Mouse (Mus musculus) heart, postnatal 25 days (tissue): ENCODE data around the gene Rftn1. TPM values are rescaled to one million over a fixed set of nuclear protein-coding genes. Genes with fewer than 3 reads are reported as not detected.
"Not testable (repeated sequence)": the region's sequence is repeated elsewhere in the genome, so short reads cannot be mapped to it uniquely, and the experiment has no call there.

Source experiments
- DNase-seq: peaks from one replicate; pipeline ENCODE4 v3.0.0; 2022; ENCODE audit warnings: low spot score
- intact Hi-C: fragments of 180-260 bp; cut with DNase I; formaldehyde crosslinking; loops from one replicate; pipeline ENCODE4 v1.15.1; 2025
- total RNA-seq, 2 experiments: library from RNA; stranded (reverse); gene quantifications; 2 replicates each; pipeline ENCODE4 v1.2.3; 2021

Gene Rftn1
- total RNA-seq = 10 to 100 TPM; 50.3 to 51.5 TPM

DNA sequence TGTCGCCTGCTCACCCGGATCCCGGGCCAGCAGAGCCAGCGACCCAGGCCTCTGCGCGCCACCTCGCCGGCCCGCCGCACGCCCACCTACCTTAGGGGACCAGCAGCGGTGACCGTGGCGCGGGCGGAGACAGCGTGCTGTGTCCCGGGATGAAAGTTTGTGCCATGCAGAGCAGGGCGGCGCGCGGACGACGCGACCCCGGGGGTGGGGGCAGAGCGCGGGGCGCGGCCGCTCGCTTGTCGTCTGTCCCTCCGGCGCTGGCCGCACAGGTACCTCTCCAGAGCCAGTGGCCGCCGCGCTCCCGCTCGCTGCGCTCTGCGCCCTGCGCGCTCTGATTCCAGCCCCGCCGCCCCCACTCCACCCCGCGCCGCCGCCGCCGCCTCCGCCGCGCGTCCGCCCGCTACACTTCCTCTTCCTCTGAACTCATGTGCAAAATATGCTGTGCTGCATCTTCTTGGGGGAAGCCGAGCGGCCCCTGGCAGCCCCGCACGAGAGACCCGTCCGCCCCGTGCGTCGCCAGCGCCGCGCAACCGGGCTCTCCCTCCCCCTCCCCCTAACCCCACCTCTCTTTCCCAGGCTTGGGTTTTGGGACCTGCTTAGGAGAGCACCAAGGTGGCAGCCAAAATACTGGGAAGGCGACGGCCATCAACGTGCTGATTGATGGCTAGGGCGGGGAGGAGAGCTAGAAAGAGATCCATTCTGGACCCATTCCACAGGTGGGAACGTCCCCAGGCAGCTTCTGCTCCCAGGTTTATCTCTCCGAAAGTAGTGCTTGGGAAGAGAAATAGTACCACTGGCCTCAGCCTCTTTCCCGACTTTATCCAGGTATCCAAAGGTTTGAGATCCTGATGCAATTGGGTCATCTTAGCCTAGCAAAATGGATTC, at the start of gene Rftn1:
TSS of gene Rftn1 (minus strand) at position 544 of the 885 bp plus-strand sequence.
- intact Hi-C loops = loop anchor here (1.0 to 5.0 kb wide), 6 partner anchors 46 to 238 kb away; no protein-coding TSS in a partner anchor

DNA sequence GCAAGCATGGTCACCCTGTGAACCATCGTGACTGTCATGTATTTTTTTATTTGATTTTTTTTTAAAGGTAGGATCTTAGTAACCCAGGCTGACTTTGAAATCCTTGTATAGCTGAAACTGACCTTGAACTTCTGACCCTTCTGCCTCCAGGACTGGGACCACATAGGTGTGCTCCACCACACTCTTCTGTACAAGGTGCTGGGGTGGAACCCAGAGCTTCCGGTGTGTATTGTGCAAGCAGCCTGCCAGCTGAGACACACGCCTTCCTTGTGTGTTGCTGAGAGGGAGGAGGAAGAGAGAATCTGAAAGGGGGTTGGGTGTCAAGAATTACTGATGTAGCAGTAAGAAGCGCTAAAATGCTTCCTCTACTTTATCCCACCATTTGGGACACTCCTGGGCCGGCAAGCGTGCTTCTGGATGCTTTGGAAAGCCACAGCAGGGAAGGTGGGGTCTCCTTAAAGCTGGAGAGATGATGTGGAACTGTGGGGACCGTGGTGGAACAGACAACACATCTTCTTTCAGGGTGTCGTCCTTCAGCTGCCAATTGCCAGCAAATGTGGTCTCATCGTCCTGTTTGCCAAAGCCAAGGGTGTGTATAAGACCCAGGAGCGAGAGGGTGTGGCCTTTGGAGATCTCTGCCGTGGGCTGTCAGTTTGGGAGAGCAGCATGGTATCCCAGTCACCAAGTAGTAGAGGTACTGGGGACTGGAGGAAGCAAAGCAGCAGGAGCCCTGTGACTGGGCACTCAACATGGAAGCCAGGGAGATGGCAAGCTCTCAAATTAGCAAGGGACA, 47.5 kb upstream of the Rftn1 start:
- DNase-seq = no peak
- intact Hi-C loops = loop anchor here (1.0 to 2.0 kb wide), 4 partner anchors 47 to 302 kb away; partner anchors contain the start of gene Rftn1

More for the DNA sequence above, at the start of gene Rftn1:
- peak; percentile 61 for DNase-seq

DNA sequence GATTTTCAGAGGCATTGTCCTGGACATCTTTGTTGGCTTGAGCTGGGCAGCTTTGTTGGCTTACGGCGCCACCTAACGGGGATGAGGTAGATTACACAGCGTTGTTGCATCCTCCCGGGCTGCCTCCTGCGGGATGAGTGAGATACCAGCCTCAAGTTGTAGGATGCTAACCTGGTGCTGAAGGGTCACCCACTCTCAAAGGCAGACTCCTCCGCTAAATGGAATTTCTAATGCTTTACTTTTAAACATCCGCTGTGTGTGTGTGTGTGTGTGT, 46.9 kb upstream of the Rftn1 start:
- intact Hi-C loops = loop anchor here (1.0 to 2.0 kb wide), 4 partner anchors 47 to 301 kb away; partner anchors contain the start of gene Rftn1
- DNase-seq = peak; percentile 60

DNA sequence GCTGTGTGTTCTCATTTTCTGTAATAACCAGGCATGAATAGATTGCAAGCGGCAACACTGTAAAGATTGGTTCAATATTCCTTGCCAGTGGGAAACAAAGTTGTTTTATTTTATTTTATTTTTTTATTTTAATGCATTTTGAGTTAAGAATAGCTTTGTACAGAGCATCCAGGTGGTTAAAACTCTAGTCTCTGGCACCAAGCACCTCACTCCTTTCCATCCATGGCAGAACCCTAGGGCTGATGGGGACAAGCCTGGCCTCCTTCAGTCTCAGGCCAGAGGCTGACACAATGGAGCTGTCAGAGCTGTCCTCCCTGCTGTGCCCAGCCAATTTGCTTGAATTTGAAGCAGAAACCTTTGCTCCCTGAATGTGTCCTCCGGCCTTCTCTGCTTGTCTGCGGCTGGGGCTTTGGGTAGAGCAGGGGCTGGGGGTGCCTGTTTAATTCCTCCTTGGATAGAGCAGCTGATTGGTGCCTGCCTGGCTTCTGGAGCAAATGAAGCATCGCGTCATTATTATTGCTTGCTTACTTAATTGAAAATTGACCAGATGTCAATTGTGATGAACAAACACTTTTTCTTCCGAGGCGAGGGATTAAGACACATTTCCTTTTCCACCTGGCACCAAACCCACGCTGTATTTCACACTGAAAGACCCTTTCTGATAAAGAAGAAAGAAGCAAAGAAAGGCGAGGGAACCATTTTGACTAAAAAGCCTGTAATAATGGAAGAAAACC, 46.4 kb upstream of the Rftn1 start:
- intact Hi-C loops = loop anchor here (1.0 to 2.0 kb wide), 4 partner anchors 46 to 301 kb away; partner anchors contain the start of gene Rftn1
- no peak for DNase-seq

DNA sequence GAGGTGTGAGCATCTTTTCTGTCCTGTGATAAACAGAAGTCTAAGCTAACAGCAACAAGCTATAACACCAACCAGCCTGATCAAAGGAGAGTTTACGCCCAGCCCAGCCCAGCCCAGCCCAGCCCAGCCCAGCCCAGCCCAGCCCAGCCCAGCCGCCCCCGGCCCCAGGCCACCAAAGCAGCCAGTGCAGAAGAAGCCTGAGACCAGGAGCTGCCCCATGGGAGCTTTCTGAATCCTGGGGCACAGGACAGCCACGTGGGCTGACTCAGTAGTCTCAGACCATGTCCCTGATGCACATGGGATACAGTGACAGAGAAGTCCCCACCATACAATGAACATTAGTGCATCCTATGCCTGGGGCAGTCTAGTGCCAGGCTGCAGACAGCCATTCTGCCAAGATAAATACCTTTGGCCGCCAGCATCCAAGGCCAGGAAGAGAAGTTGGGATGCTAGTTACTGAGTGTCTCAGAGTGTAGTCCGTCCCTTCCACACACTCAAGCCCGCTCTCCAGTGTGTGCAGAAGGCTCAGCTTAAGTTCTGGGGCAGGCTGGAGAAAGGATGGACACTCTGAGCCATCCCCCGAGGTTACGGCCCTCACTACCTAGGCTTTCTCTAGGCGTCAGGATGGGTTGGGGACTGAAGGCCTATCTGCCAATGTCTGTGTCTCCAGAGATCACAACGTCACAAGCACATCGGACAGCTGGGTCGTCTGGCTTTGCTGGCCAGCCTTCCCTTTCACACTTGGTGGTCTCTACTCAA, 45.6 kb upstream of the Rftn1 start:
- no peak for DNase-seq
- intact Hi-C loops = loop anchor here (2.0 kb wide), 1 partner anchor 45 kb away; the partner anchor contains the start of gene Rftn1

DNA sequence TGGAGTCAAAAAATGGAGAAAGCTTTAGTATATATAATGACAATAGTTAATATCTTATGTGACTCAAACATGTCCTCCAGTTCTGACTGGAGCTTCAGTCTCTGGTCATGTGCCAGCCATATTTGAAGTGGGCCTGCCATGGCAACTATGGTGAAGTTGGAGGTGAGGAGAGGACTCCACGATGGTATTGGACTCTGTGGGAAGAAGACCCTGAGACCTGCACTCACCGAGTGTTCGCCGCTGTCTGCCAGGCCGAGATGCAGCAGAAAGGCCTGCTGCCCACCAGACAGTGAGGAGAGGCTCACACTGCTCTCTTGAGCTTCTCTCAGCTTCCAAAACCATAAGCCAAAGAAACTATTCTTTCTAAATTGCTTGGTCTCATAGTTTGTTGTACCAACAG, 43.5 kb upstream of the Rftn1 start:
- no peak for DNase-seq
- intact Hi-C loops = no loop called here

DNA sequence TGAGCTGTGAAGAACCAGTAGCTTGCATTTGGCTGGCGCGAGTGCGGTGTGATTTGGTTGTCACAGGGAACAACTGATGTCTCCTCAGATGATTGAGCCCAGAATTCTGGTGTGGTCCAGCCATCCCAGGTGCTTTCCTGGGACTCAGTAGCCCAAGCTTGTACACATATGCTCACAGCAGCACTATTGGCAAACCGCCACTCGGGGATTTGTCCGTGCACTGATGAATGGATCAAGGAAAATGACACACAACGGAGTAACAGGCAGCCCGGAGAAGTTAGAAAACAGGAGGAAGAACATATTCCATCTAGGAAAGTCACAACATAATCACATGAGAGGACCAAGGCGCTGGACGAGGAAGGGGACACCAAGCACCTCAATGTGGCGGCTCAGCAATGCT, 42.3 kb upstream of the Rftn1 start:
- intact Hi-C loops = no loop called here

DNA sequence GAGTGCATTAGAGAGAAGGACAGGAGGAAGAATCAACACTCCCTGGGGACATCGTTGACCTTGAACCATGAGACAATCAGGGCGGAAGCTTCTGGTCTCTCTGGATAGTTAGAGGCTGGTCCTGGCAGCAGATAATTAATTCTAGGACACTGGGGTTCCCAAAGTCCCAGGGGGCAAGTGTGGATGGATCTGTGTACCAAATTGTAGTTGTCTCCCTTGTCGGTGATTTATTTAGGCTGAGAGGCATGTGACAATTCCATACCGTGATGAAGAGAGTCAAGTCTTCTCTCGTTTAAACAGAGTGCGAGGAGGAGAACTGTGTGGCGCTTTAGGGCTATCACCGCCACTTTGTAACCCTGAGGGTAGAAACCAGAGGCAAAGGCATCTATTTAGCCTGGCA, 40.7 kb upstream of the Rftn1 start:
- DNase-seq = no peak
- intact Hi-C loops = no loop called here

More for the DNA sequence above, 42.3 kb upstream of the Rftn1 start:
- DNase-seq = no peak

DNA sequence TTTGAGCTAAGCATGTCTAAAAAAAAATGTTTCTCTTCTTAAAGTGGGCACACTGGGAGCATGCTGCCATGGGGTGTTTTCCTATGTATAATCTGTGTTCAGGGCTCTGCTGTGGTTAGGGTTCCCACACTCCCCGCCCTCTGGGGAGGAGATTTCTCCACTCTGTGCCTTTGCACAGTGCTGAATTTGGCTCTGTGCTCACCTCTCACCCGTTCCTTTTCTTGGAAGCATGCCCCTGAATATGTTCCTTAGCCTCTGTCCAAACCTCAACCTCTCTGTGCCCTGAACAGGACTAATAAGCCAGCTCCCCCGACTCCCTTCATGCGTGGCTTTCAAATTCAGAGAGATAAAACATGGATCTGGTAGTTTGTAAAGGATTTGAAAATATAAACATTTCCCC, 39.1 kb upstream of the Rftn1 start:
- intact Hi-C loops = no loop called here
- no peak for DNase-seq

DNA sequence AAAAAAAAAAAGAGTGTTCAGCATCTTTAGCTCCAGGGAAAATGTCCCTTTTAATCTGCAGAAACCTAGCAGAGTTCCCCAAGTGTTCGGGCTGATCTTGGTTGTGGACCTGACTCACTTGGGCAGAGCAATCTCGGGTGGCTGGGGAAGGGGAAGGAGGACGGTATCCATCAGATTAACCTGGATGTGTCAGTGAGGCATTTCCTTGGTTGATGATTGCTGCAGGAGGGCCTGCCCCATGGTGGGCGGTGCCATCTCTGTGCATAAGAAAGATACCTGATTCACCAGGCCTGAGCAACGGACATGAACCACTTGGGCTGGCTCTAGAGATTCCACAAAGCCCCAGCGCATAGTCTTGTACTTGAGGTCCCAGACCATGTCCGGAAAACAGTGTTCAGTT, 36.9 kb upstream of the Rftn1 start:
- intact Hi-C loops = no loop called here
- DNase-seq = no peak

DNA sequence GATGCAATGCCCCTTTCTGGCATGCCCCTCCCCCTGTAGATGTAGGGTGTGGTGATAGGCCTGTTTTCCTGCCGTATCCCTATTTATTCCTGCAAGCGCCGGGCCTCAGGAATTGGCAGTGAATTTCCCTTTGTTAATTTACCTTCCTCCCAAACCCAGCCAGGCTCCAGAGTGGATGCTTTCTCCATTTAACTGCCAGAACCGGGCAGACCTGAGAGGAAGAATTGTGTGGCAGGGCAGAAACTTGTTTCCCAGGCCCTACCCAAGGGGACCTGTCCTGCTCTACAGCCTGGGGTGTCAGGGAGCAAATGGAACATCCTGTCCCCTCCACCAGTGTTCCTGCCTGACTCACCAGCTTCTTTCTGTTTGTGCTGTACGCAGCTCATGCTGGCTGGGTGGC, 34.2 kb upstream of the Rftn1 start:
- intact Hi-C loops = no loop called here
- DNase-seq = no peak

DNA sequence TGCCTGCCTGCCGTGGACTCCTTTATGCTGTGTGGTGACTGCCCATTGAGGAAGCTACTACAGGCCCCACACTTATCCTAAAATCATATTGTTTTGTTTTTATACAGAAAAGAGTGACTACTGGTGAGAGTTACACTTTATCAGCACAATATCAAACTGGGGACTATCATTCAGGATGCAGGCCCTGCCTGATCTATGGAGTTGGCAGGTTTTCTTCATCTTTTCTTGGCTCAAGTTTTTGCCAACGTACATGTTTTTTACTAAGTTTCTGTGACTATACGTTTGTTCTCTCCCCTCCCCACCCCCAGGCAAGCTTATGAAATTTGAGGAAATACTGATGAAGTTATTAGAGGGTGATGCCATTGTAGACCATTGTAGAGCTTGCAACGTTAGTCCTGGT, 27.5 kb upstream of the Rftn1 start:
- DNase-seq = no peak
- intact Hi-C loops = loop anchor here (2.0 kb wide), 1 partner anchor 15 kb away; no protein-coding TSS in a partner anchor

DNA sequence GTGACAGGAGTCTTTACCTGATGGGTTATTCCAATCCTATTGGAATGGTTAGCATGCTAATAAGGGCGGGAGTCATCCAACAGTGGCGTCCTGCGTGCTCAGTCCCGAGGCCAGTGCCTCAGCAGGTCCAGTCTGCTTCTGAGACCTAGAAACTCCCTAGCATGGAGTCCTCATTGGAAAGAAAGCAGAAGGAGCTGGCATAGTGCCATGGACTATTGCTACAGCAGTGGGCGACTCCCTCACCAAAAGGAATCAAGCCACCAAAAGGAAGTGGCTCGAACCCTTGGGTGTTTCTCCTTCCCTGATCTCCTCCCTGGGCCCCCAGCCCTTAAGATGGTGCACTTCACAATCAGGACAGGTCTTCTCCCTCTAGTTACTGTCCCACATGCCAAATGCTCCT, 24.6 kb upstream of the Rftn1 start:
- no peak for DNase-seq
- intact Hi-C loops = no loop called here

DNA sequence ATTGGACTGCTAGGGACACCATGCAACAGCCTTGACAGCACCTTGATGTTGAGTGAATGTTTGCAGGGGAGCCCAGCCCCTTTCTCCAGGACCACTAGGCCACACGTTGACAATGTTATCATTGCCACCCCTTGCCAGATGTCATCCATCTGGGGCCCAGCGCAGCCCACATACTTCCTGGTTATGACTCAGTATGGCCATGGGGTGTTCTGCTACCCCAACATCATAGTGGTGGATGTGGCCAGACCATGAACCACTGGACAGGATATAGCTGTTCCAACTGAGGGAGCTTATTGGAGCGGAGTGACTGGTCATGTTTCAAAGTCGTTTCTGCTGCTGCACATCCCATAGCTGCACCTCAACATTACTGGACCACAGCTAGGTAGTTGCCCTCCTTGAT, 22.6 kb upstream of the Rftn1 start:
- intact Hi-C loops = no loop called here
- no peak for DNase-seq

DNA sequence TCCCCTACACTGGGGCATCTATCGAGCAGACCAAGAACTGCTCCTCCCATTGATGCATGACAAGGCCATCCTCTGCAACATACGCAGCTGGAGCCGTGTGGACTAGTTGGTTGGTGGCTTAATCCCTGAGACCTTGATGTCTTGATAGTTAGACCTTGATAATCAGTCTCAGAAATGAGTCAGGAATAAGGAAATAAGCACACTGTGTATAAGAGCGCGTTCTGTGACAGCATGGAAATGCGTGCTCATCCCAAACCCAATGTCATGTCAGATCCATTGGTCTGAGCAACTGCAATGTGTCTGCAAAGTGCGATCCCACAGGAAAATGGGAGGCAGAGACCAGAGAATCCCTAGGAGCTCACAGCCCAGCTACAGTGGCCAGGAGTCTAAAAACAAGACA, 21.3 kb upstream of the Rftn1 start:
- intact Hi-C loops = no loop called here
- DNase-seq = no peak

DNA sequence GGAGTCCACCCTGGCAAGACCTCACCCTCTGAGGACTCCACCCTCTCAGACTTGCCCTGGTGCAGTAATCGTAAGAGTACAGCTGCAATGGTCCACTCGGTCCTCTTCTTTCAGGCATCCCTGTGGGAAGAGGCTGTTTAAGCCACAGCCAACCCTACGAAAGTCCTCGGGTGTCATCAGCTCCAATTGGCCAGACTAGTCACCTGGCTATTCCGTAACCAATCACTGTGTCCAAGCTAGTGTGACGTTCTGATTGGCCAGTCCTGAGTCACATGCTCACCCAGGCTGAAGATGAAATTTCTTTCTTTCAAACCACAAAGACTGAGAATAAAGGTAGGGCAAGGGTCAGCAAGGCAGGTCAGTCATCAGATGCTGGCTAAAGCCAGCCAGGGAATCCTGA, 19.4 kb upstream of the Rftn1 start:
- intact Hi-C loops = no loop called here
- no peak for DNase-seq

DNA sequence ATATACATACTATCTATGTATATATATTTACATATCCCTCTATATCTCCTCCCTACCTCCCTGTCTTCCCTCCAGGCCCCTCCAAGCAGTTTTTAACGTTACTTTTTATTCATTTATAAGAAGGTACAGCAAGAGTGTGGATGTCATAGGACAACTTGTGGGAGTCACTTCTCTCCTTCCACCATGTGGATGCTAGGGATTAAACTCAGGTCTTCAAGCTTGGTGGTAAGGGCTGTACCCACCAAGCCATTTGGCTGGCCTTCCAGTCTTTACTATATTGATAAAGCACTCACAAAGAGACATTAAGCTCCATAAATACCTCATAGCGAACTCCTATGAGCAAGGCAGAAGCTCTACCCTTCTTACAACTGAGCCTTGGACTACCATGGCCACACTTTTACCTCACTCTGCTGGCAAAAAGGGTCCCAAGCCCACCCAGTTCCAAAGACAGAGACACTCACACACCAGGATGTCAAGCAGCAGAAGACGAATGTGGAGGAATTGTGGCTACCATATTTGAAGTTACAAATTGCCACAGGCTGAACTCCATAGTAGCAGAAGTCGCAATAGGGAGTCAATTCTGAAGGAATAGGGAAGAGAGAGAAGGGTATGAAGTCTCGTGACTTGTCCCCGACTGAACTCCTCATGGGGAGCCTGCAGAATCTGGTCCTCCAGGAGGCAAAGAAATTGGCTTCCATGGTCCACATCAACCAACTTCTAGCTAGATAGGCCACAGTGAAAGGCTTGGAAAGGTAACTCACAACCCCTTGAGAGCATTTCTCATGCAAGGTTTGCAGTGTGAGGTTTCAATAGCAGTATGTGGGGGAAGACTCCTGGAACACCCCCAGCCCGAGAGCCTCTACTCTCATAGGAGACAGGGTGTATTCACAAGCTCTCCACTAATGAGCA, 17.9 kb upstream of the Rftn1 start:
- intact Hi-C loops = no loop called here

DNA sequence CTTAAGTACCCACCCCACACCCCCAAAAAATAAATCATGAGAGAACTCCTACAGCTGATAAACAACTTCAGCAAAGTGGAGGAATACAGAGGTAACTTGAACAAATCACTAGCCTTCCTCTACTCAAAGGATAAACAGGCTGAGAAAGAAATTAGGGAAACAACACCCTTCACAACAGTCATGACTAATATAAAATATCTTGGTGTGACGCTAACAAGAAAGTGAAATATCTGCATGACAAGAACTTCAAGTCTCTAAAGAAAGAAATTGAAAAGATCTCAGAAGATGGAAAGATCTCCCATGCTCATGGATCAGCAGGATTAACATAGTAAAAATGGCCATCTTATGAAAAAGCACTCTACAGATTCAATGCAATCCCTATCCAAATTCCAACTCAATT, 15.8 kb upstream of the Rftn1 start:
- intact Hi-C loops, DNase-seq: not testable (repeated sequence)

More for the DNA sequence above, 17.9 kb upstream of the Rftn1 start:
- DNase-seq = no peak
